Mouse (Mus musculus) olfactory bulb, adult 2 months (tissue): ENCODE results near the gene Ssh3.

Source experiments
- CTCF ChIP-seq: fragments of 200-500 bp; IDR thresholded peaks from 2 replicates; pipeline ENCODE4 v1.5.1; 2012; ENCODE audit warnings: low read depth, mild to moderate bottlenecking, low read length, moderate library complexity; ENCODE audit not compliant: insufficient read depth
- POLR2A ChIP-seq: fragments of 200-500 bp; IDR thresholded peaks from 2 replicates; pipeline ENCODE4 v1.6.1; 2012; ENCODE audit warnings: mild to moderate bottlenecking, low read depth, low read length, moderate library complexity; ENCODE audit not compliant: insufficient read depth

- no peak for TF ChIP-seq CTCF
- TF ChIP-seq POLR2A, result peak; percentile 71
Observed at GRCm38 (mm10) chr19:4231253-4232185, 37.5 kb downstream of the Ssh3 start, which contains the start of gene Pold4.
